Mouse (Mus musculus) bone marrow macrophage, adult 2 months (primary cell): ENCODE data around the gene Snrk. TPM values are rescaled to one million over a fixed set of nuclear protein-coding genes. Genes with fewer than 3 reads are reported as not detected.

ENCODE experiments used
- H3K27ac ChIP-seq: 2 replicates; pipeline ENCODE4 v1.5.1; 2012; ENCODE audit warnings: low read depth, low read length; ENCODE audit not compliant: insufficient read depth
- H3K4me1 ChIP-seq: 2 replicates; pipeline ENCODE4 v1.6.1; 2012; ENCODE audit warnings: low read length; ENCODE audit not compliant: control insufficient read depth, insufficient read depth
- H3K4me3 ChIP-seq: 2 replicates; pipeline ENCODE4 v1.5.1; 2012; ENCODE audit warnings: mild to moderate bottlenecking, low read length, moderate library complexity; ENCODE audit not compliant: insufficient read depth
- CTCF ChIP-seq: IDR thresholded peaks from 2 replicates; pipeline ENCODE4 v1.5.1; 2012; ENCODE audit warnings: low read depth, mild to moderate bottlenecking, low read length, moderate library complexity
- POLR2A ChIP-seq: IDR thresholded peaks from 2 replicates; pipeline ENCODE4 v1.6.1; 2012; ENCODE audit warnings: mild to moderate bottlenecking, low read depth, low read length, borderline replicate concordance
- polyA plus RNA-seq: library from polyadenylated mRNA; stranded (reverse); fragments of >200 nt; gene quantifications from 2 replicates; pipeline ENCODE4 v1.2.4, GENCODE M21; 2012; ENCODE audit not compliant: missing spikeins, insufficient read depth, insufficient read length

The Snrk gene
- polyA plus RNA-seq, 1 experiment = 26.1 TPM

GRCm38 (mm10) chr9:122188724-122189123, 71.7 kb downstream of the Snrk start:
- peaks cover 32% of the 10 kb centered on the region for H3K4me1 ChIP-seq
- peak overlapping the region; percentile 5; the same call in 1 of the 2 replicates for H3K27ac ChIP-seq
- H3K4me3 ChIP-seq = no peak overlapping the region
- TF ChIP-seq POLR2A = no peak
- TF ChIP-seq CTCF = no peak

- TF ChIP-seq CTCF (no peak), POLR2A (no peak)
- Histone ChIP-seq H3K27ac (no peak overlapping the region), H3K4me3 (no peak overlapping the region), H3K4me1 (peaks cover 10% of the 10 kb centered on the region)
Observed at GRCm38 (mm10) chr9:122193361-122193760, 76.3 kb downstream of the Snrk start.

GRCm38 (mm10) chr9:122193823-122194222, 76.8 kb downstream of the Snrk start:
- H3K4me1 ChIP-seq = peaks cover 5% of the 10 kb centered on the region
- H3K4me3 ChIP-seq = no peak overlapping the region
- TF ChIP-seq CTCF = no peak
- no peak for TF ChIP-seq POLR2A
- H3K27ac ChIP-seq = no peak overlapping the region

- H3K27ac ChIP-seq = no peak overlapping the region
- TF ChIP-seq CTCF = no peak
- no peaks in the 10 kb centered on the region for H3K4me1 ChIP-seq
- H3K4me3 ChIP-seq = no peak overlapping the region
Observed at GRCm38 (mm10) chr9:122195042-122195682, 78.1 kb downstream of the Snrk start.

- no peak for TF ChIP-seq CTCF
- TF ChIP-seq POLR2A = no peak
- H3K27ac ChIP-seq = no peak overlapping the region
- H3K4me1 ChIP-seq = no peaks in the 10 kb centered on the region
- no peak overlapping the region for H3K4me3 ChIP-seq
Observed at GRCm38 (mm10) chr9:122197021-122197420, 80.0 kb downstream of the Snrk start.

- no peak overlapping the region for H3K4me3 ChIP-seq
- H3K4me1 ChIP-seq = no peaks in the 10 kb centered on the region
- no peak for TF ChIP-seq POLR2A
- TF ChIP-seq CTCF = no peak
- H3K27ac ChIP-seq = no peak overlapping the region
Observed at GRCm38 (mm10) chr9:122198621-122199020, 81.6 kb downstream of the Snrk start.

GRCm38 (mm10) chr9:122199253-122199652, 82.2 kb downstream of the Snrk start:
- Histone ChIP-seq H3K4me3 (no peak overlapping the region), H3K4me1 (no peaks in the 10 kb centered on the region), H3K27ac (no peak overlapping the region)
- TF ChIP-seq POLR2A = no peak
- TF ChIP-seq CTCF = peak; percentile 49

GRCm38 (mm10) chr9:122204508-122204907, 87.4 kb downstream of the Snrk start:
- no peak overlapping the region for H3K4me3 ChIP-seq
- peaks cover 6% of the 10 kb centered on the region; the same call in 1 of the 2 replicates for H3K4me1 ChIP-seq
- H3K27ac ChIP-seq = no peak overlapping the region
- TF ChIP-seq POLR2A (no peak), CTCF (peak; percentile 36; the same call in 1 of the 2 replicates)

GRCm38 (mm10) chr9:122205543-122206200, 88.6 kb downstream of the Snrk start:
- H3K4me1 ChIP-seq = peaks cover 6% of the 10 kb centered on the region; the same call in 1 of the 2 replicates
- H3K4me3 ChIP-seq = no peak overlapping the region
- no peak for TF ChIP-seq POLR2A
- TF ChIP-seq CTCF = no peak
- no peak overlapping the region for H3K27ac ChIP-seq

GRCm38 (mm10) chr9:122208311-122208710, 91.2 kb downstream of the Snrk start:
- TF ChIP-seq CTCF (no peak), POLR2A (no peak)
- Histone ChIP-seq H3K4me3 (no peak overlapping the region), H3K27ac (no peak overlapping the region), H3K4me1 (peaks cover 6% of the 10 kb centered on the region; the same call in 1 of the 2 replicates)
